Mouse (Mus musculus) adrenal gland, adult 2 months (tissue): ENCODE data around the gene 4931428F04Rik. TPM values are rescaled to one million over a fixed set of nuclear protein-coding genes. Genes with fewer than 3 reads are reported as not detected.
A peak's percentile ranks its signal among the peaks of the same experiment; 100 is the strongest.
"Not testable (repeated sequence)": the region's sequence is repeated elsewhere in the genome, so short reads cannot be mapped to it uniquely, and the experiment has no call there.

Experiments
- DNase-seq: peaks from one replicate; pipeline ENCODE4 v3.0.0; 2021
- polyA plus RNA-seq: library from polyadenylated mRNA; depleted of rRNA; stranded (reverse); fragments of >200 nt; gene quantifications from 2 replicates; pipeline ENCODE4 v1.2.3, GENCODE M21; 2012
- total RNA-seq, 2 experiments: library from RNA; stranded (reverse); gene quantifications; 2 replicates each; pipeline ENCODE4 v1.2.3; 2021

Gene 4931428F04Rik
- total and polyA plus RNA-seq, 3 experiments, result 1.8 to 4.1 (median 3.4) TPM

DNA sequence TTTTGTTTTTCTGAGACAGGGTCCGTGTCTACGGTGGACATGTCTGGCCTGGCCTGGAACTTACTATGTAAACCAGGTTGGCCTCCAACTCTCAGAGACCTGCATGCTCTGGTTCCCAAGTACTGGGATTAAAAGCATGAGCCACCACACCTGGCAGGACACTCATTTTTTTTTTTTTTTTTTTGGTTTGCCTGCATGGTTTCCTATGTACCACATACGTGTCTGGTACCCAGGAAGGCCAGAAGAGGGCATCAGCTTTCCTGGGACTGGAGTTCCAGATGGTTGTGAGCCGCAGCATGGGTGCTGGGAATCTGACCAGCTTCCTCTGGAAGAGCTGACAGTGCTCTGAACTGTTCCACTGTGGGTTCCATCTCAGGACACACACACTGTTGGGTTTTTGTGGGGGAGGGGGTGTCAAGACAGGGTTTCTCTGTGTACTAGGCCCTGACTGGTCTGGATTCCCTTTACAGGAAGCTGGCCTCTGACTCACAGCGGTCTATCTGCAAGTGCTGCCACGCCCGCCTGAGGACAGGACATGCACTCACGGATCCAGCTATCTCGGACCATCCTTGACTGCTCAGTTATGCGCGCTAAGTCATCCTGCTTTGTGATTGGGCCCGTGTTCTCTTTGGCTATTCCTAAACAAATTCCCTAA lies 28.2 kb downstream of the 4931428F04Rik start:
- DNase-seq, result no peak

GRCm38 (mm10) chr8:105260371-105261099 lies 29.1 kb downstream of the 4931428F04Rik start:
- DNase-seq, result no peak

GRCm38 (mm10) chr8:105259721-105260320 lies 29.8 kb downstream of the 4931428F04Rik start:
- peak; percentile 81 for DNase-seq

DNA sequence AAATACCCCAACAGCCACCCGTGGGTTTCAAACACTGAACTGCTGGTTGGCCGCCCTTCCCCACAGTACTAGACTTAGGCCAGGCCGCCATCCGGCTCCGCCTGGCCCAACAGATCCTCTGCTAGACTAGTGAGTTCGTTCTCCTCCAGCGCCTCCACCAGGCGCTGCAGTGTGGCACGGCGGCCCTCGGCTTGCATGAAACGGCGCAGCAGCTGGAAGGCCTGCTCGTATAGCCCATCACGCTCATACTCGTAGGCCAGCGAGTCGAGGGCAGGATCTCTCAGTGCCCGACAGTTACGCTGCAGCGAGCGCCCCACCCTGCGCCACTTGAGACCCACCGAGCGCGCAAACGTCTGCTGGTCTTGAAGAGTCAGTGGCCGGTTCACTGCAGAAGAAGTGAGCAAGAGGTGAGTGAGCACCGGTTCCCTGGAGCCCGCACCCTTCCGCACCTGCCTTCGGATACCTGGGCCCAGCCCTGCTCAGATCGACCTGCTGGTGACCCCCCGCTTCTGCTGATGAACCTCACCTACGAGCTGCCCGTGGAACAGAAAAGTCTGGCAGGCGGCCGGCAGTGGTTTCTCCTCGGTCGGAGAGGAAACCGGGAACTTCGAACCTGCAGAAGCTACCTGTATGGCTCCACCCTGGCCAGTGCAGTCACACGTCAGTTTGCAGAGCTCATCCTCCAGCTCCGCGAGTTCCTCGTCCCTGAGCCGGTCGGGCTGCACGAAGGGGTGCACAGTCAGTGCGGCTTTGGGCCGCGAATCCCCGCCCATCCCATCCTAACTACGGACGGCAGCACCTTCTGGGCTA lies 30.5 kb downstream of the 4931428F04Rik start:
- DNase-seq, result no peak

- DNase-seq, result no peak
Observed at GRCm38 (mm10) chr8:105257318-105258114, 32.1 kb downstream of the 4931428F04Rik start.

- DNase-seq, result peak; percentile 52
Observed at GRCm38 (mm10) chr8:105254966-105255350, 34.7 kb downstream of the 4931428F04Rik start, which contains the start of gene B3gnt9. Gene B3gnt9 (minus strand): TSS chr8:105255153.

- peak; percentile 90 for DNase-seq
Observed at GRCm38 (mm10) chr8:105254152-105254965, 35.3 kb downstream of the 4931428F04Rik start.

GRCm38 (mm10) chr8:105253766-105254151 lies 35.9 kb downstream of the 4931428F04Rik start:
- no peak for DNase-seq

- DNase-seq, result no peak
Observed at GRCm38 (mm10) chr8:105252680-105253537, 36.8 kb downstream of the 4931428F04Rik start.

DNA sequence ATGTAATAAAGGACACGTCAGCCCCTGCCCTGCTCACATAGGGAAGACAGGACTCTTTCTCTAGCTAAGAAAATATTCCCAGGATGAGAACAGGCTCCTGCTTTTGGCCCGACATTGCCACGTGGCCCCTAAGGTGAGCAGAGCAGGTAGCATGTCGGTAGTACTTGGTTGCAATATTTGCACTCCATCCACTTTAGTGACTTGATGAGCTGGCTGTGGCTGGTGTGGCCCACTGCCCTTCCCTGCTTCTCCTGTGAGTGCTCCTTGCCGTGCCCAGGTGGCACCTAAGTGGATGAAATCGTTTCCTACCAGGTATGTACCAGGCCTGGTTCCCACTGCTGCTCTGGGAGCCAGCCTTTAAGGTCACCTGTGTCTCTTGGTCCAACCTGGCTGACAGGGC lies 37.7 kb downstream of the 4931428F04Rik start:
- DNase-seq, result no peak

- DNase-seq, result no peak
Observed at GRCm38 (mm10) chr8:105241016-105241415, 48.6 kb downstream of the 4931428F04Rik start.

- DNase-seq, result no peak
Observed at GRCm38 (mm10) chr8:105237442-105238142, 52.1 kb downstream of the 4931428F04Rik start.

DNA sequence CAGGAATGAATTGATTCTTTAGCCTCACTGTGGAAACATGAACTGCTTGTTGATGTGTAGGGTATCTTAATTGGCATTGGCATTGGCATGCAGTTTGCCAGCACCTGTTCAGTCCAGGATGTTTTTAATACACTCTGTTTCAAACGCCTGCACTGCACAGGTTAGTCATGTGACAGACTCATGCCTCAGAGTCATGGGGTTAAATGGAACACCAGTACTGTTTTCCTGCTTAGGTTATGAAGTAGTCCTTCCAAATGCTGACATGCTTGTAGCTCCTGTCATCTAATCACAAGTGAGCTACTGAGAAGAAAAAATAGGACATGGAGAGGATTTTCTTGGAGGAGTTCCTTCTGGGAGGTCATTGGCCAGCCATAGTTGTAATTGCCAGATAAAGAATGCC lies 54.5 kb downstream of the 4931428F04Rik start:
- no peak for DNase-seq

DNA sequence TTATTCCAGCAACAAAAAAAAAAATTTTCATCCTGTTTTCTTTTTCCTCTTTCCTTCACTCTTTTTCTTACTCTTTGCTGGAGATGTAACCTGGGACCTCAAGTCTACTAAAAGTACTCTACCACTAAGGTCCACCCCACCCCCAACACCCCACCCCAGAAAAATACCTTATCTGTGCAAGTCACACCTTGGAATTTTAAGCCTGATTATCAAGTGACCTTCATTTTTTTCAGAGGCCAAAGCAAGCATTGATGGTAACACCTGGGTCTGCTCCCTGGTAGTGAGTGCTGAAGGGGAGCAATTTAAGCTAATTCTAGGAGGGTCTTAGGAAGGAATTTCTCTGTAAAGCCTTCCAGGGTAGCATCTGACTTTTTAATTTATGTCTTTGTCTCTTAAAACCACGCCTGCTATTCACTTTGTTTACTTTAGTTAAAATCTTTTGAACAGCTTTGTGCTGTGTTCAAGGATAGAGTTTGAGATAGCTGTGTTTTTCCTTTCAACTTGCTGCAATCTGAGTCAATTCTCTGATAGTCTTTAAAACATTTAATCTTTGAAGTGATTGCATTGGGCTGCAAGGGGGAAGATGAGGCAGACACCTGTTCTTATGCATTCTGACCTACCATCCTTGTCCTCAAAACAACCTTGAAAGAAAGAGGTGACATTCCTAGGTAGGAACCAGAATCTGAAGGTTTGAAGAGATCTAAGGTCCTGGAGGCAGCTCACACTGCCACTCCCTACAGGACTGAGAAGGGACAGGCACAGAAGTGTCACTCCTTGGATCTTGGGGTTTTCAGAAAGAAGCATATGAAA lies 56.3 kb downstream of the 4931428F04Rik start:
- no peak for DNase-seq

DNA sequence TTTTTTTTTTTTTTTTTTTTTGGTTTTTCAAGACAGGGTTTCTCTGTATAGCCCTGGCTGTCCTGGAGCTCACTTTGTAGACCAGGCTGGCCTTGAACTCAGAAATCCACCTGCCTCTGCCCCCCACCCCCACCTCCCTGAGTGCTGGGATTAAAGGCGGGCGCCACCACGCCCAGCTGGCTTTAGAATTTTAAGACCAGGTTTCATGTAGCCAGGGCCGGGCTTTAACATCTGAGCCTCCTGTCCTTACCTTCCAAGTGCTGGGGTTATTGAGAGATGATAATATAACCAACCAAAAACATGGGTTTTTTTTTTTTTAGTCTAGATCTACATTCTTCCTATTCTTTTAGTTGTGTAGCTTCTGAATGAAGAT lies 57.4 kb downstream of the 4931428F04Rik start:
- not testable (repeated sequence) for DNase-seq

- no peak for DNase-seq
Observed at GRCm38 (mm10) chr8:105231503-105232320, 58.0 kb downstream of the 4931428F04Rik start.
